Mouse (Mus musculus): Measurements from ENCODE around the gene Acrbp.

The Acrbp gene

GRCm38 (mm10) chr6:125099421-125099971 lies 50.0 kb downstream of the Acrbp start:
- DNase-seq (ENCODE audit: low read depth, low spot score): peak; percentile 51

GRCm38 (mm10) chr6:125101444-125101843 lies 52.0 kb downstream of the Acrbp start:
- no peak for DNase-seq (ENCODE audit: low read depth, low spot score)

- DNase-seq (ENCODE audit: low read depth, low spot score): no peak
Measured at GRCm38 (mm10) chr6:125104223-125104622, 54.7 kb downstream of the Acrbp start.

- peak; percentile 47 for DNase-seq (ENCODE audit: low read depth, low spot score)
Measured at GRCm38 (mm10) chr6:125107705-125108104, 58.2 kb downstream of the Acrbp start.

- DNase-seq (ENCODE audit: low read depth, low spot score): no peak
Measured at GRCm38 (mm10) chr6:125109371-125109770, 59.9 kb downstream of the Acrbp start.

- DNase-seq (ENCODE audit: low read depth, low spot score): peak; percentile 85
Measured at GRCm38 (mm10) chr6:125110927-125111326, 61.4 kb downstream of the Acrbp start.

GRCm38 (mm10) chr6:125112553-125112952 lies 63.1 kb downstream of the Acrbp start:
- DNase-seq (ENCODE audit: low read depth, low spot score): no peak

All from 3T3-L1 (cell line).